Mouse (Mus musculus): ENCODE data around the gene Nif3l1. TPM values are rescaled to one million over a fixed set of nuclear protein-coding genes. Genes with fewer than 3 reads are reported as not detected.

Nif3l1 gene
- 10 to 100 TPM; 18.8 to 19.5 TPM for total RNA-seq (2021)
- long read RNA-seq, experiment 1, transcript Nif3l1-201 (7 exons, 3,769 nt) = major isoform, 18 of 25 reads
- long read RNA-seq, experiment 1, partial matches to known transcripts = 0 of 25 reads
- long read RNA-seq, experiment 1, other reads (novel, unspliced or antisense) = 3 of 25 reads
- long read RNA-seq, experiment 2, transcript Nif3l1-201 (7 exons, 3,769 nt) = major isoform, 9 of 13 reads
- long read RNA-seq, experiment 2, partial matches to known transcripts = 1 of 13 reads
- long read RNA-seq, experiment 2, other reads (novel, unspliced or antisense) = 3 of 13 reads

GRCm38 (mm10) chr1:58445143-58445722 lies at the start of gene Nif3l1, which contains the start of gene Ppil3:
Gene Nif3l1, plus strand, starts transcription at chr1:58445151.
Gene Ppil3, minus strand, starts transcription at chr1:58445486.
- peak; percentile 84 to 85 for DNase-seq

- DNase-seq = no peak
Observed at GRCm38 (mm10) chr1:58395341-58395740, 49.6 kb upstream of the Nif3l1 start.

GRCm38 (mm10) chr1:58396179-58396578 lies 48.8 kb upstream of the Nif3l1 start:
- DNase-seq = no peak

- no peak for DNase-seq
Observed at GRCm38 (mm10) chr1:58397731-58398130, 47.2 kb upstream of the Nif3l1 start.

GRCm38 (mm10) chr1:58401396-58401795 lies 43.6 kb upstream of the Nif3l1 start:
- no peak for DNase-seq

GRCm38 (mm10) chr1:58403745-58404144 lies 41.2 kb upstream of the Nif3l1 start:
- no peak for DNase-seq

- DNase-seq = no peak
Observed at GRCm38 (mm10) chr1:58407321-58407720, 37.6 kb upstream of the Nif3l1 start.

GRCm38 (mm10) chr1:58408141-58408540 lies 36.8 kb upstream of the Nif3l1 start:
- DNase-seq = no peak

GRCm38 (mm10) chr1:58409553-58410197 lies 35.3 kb upstream of the Nif3l1 start:
- DNase-seq = no peak

GRCm38 (mm10) chr1:58410198-58410588 lies 34.8 kb upstream of the Nif3l1 start:
- no peak for DNase-seq

- no peak for DNase-seq
Observed at GRCm38 (mm10) chr1:58410776-58411175, 34.2 kb upstream of the Nif3l1 start.

- no peak for DNase-seq
Observed at GRCm38 (mm10) chr1:58415442-58415841, 29.5 kb upstream of the Nif3l1 start.

GRCm38 (mm10) chr1:58416048-58416447 lies 28.9 kb upstream of the Nif3l1 start:
- no peak for DNase-seq

GRCm38 (mm10) chr1:58420032-58420431 lies 24.9 kb upstream of the Nif3l1 start:
- no peak for DNase-seq

GRCm38 (mm10) chr1:58420961-58421360 lies 24.0 kb upstream of the Nif3l1 start:
- peak in 1 of 2 experiments; percentile 25 for DNase-seq

GRCm38 (mm10) chr1:58422879-58423278 lies 22.1 kb upstream of the Nif3l1 start:
- peak in 1 of 2 experiments; percentile 31 for DNase-seq

GRCm38 (mm10) chr1:58423371-58424248 lies 21.3 kb upstream of the Nif3l1 start, which contains the start of gene Clk1:
Gene Clk1, minus strand, starts transcription at chr1:58424066.
- DNase-seq = peak; percentile 97 to 98

GRCm38 (mm10) chr1:58424551-58424950 lies 20.4 kb upstream of the Nif3l1 start:
- no peak for DNase-seq

- DNase-seq = no peak
Observed at GRCm38 (mm10) chr1:58444691-58445090, 260 bp upstream of the Nif3l1 start.

- DNase-seq = no peak
Observed at GRCm38 (mm10) chr1:58445861-58446260, 910 bp downstream of the Nif3l1 start.

- no peak for DNase-seq
Observed at GRCm38 (mm10) chr1:58447766-58448165, 2.8 kb downstream of the Nif3l1 start.

GRCm38 (mm10) chr1:58448396-58448795 lies 3.4 kb downstream of the Nif3l1 start:
- DNase-seq = no peak
